Mouse (Mus musculus): ENCODE data around the gene Gm9821. TPM values are rescaled to one million over a fixed set of nuclear protein-coding genes. Genes with fewer than 3 reads are reported as not detected.

The Gm9821 gene
- polyA plus RNA-seq, 1 experiment from 2014 or later = 2.8 TPM

DNA sequence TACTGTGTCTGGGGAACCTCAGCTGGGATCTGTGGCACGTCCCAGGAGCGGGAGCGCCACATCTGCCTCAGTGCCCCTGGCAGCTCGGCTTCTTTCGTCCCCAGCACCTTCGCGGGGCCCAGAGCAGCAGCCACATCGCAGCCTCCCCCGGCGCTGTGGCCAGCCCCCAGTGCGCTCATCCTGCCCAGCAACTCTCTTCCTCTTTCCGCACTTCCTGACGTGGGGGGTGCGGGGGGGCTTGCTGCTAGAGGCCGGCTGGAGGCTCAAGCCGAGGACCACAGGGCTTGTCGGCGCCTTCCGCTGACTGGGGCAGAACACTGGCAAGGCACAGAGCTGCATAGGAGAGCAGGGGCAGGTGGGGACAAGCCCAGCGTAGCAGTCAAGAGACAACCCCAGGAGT, 19.9 kb downstream of the Gm9821 start:
- 0 out of 2 replicates have a peak, but pooled peaks have one; percentile 6 for ATAC-seq (replicated peaks; ENCODE audit: insufficient number of reproducible peaks, low FRiP score, low TSS enrichment)
- H3K9me3 ChIP-seq (replicated peaks; ENCODE audit: control insufficient read depth, low read length) = no peaks in the 10 kb centered on the region
- H3K36me3 ChIP-seq (ENCODE audit: control insufficient read depth, insufficient read depth, low read length) = no peaks in the 10 kb centered on the region
- peak overlapping the region; percentile 85 for H3K4me2 ChIP-seq
- peak overlapping the region; percentile 73 for H3K4me3 ChIP-seq (ENCODE audit: low read depth, low read length)
- H3K27ac ChIP-seq (ENCODE audit: low read depth, low read length) = peak overlapping the region; percentile 85
- H3K9ac ChIP-seq (ENCODE audit: low read depth, low read length) = peak overlapping the region; percentile 75
- peaks cover 38% of the 10 kb centered on the region for H3K4me1 ChIP-seq (ENCODE audit: control insufficient read depth, insufficient read depth, low read length)
- WGBS (ENCODE audit: insufficient replicate concordance) = 7% methylated on average over 20 of the region's 20 CpGs
- no peaks in the 10 kb centered on the region for H3K27me3 ChIP-seq (ENCODE audit: control insufficient read depth, insufficient read depth, low read length)

DNA sequence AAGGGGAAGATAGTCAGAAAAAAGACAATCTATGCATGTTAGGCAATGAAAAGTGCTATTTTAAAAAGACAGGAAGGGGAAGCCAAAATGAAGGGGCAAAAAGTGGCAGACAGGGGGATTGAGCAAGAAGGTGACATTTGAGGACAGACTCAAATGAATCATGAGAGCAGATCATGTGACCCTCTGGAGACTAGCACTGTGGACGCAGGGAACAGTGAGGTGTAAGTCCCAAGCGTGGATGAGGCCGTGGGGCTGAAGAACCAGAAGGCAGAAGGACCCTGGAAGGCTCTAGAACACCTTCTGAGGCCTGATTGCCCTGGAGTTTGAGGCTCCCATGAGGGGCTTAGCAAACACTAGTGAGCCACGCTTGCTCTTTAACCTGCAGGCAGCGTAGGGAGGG, 20.9 kb downstream of the Gm9821 start:
- Histone ChIP-seq H3K4me2 (no peak overlapping the region), H3K9me3 (replicated peaks; ENCODE audit: control insufficient read depth, low read length) (no peaks in the 10 kb centered on the region), H3K4me3 (ENCODE audit: low read depth, low read length) (no peak overlapping the region), H3K27ac (ENCODE audit: low read depth, low read length) (no peak overlapping the region), H3K4me1 (ENCODE audit: control insufficient read depth, insufficient read depth, low read length) (peaks cover 45% of the 10 kb centered on the region), H3K27me3 (ENCODE audit: control insufficient read depth, insufficient read depth, low read length) (no peaks in the 10 kb centered on the region), H3K9ac (ENCODE audit: low read depth, low read length) (no peak overlapping the region), H3K36me3 (ENCODE audit: control insufficient read depth, insufficient read depth, low read length) (no peaks in the 10 kb centered on the region)
- WGBS (ENCODE audit: insufficient replicate concordance) = 83% methylated on average over 5 of the region's 5 CpGs
- no peak for ATAC-seq (replicated peaks; ENCODE audit: insufficient number of reproducible peaks, low FRiP score, low TSS enrichment)

- 46% methylated on average over 11 of the region's 11 CpGs for WGBS (ENCODE audit: insufficient replicate concordance)
- peak overlapping the region; percentile 43 for H3K9ac ChIP-seq (ENCODE audit: low read depth, low read length)
- H3K4me1 ChIP-seq (ENCODE audit: control insufficient read depth, insufficient read depth, low read length) = peaks cover 41% of the 10 kb centered on the region
- no peak overlapping the region for H3K4me3 ChIP-seq (ENCODE audit: low read depth, low read length)
- ATAC-seq (replicated peaks; ENCODE audit: insufficient number of reproducible peaks, low FRiP score, low TSS enrichment) = no peak
- no peaks in the 10 kb centered on the region for H3K9me3 ChIP-seq (replicated peaks; ENCODE audit: control insufficient read depth, low read length)
- H3K27ac ChIP-seq (ENCODE audit: low read depth, low read length) = peak overlapping the region; percentile 80
- no peaks in the 10 kb centered on the region for H3K27me3 ChIP-seq (ENCODE audit: control insufficient read depth, insufficient read depth, low read length)
- no peak overlapping the region for H3K4me2 ChIP-seq
- no peaks in the 10 kb centered on the region for H3K36me3 ChIP-seq (ENCODE audit: control insufficient read depth, insufficient read depth, low read length)
These were observed 22.5 kb downstream of the Gm9821 start for GRCm38 (mm10) chr2:91967962-91968361.

GRCm38 (mm10) chr2:91971231-91972097, 26.0 kb downstream of the Gm9821 start:
- peak; percentile 40; the same call in 1 of the 2 replicates for ATAC-seq (replicated peaks; ENCODE audit: insufficient number of reproducible peaks, low FRiP score, low TSS enrichment)
- H3K4me2 ChIP-seq = peak overlapping the region; percentile 52

DNA sequence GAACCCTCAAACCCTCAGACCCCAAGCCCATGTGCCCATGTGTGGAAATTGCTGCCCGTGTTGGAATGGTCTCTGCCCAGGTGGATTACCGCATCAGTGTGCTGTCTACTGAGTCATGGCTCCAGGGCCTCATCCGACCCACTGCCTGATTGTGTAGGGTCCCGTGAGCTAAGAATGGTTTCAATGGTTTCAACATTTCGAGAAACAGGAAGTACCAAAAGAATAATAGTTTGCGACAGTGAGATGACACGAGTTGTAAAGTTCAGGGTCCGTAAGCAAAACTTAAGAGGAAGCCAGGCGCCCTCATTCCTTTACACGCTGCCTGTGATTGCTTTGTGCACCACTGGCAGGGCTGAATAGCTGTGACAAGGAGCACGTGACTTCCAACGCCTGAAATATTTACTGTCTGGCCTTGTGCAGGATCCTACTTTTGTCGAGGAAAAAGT, 26.6 kb downstream of the Gm9821 start:
- Histone ChIP-seq H3K4me3 (ENCODE audit: low read depth, low read length) (no peak overlapping the region), H3K36me3 (ENCODE audit: control insufficient read depth, insufficient read depth, low read length) (no peaks in the 10 kb centered on the region), H3K4me2 (peak overlapping the region; percentile 52; the same call in 1 of the 2 replicates), H3K27me3 (ENCODE audit: control insufficient read depth, insufficient read depth, low read length) (peaks cover 30% of the 10 kb centered on the region), H3K9me3 (replicated peaks; ENCODE audit: control insufficient read depth, low read length) (no peaks in the 10 kb centered on the region), H3K9ac (ENCODE audit: low read depth, low read length) (no peak overlapping the region), H3K4me1 (ENCODE audit: control insufficient read depth, insufficient read depth, low read length) (peaks cover 32% of the 10 kb centered on the region), H3K27ac (ENCODE audit: low read depth, low read length) (peak overlapping the region; percentile 83)
- 39% methylated on average over 13 of the region's 13 CpGs for WGBS (ENCODE audit: insufficient replicate concordance)
- ATAC-seq (replicated peaks; ENCODE audit: insufficient number of reproducible peaks, low FRiP score, low TSS enrichment) = peak; percentile 9; the same call in 1 of the 2 replicates

More at GRCm38 (mm10) chr2:91971231-91972097, 26.0 kb downstream of the Gm9821 start:
- Histone ChIP-seq H3K9ac (ENCODE audit: low read depth, low read length) (peak overlapping the region; percentile 50), H3K4me3 (ENCODE audit: low read depth, low read length) (no peak overlapping the region), H3K9me3 (replicated peaks; ENCODE audit: control insufficient read depth, low read length) (no peaks in the 10 kb centered on the region), H3K27ac (ENCODE audit: low read depth, low read length) (peak overlapping the region; percentile 83), H3K4me1 (ENCODE audit: control insufficient read depth, insufficient read depth, low read length) (peaks cover 32% of the 10 kb centered on the region), H3K36me3 (ENCODE audit: control insufficient read depth, insufficient read depth, low read length) (no peaks in the 10 kb centered on the region), H3K27me3 (ENCODE audit: control insufficient read depth, insufficient read depth, low read length) (peaks cover 23% of the 10 kb centered on the region)
- WGBS (ENCODE audit: insufficient replicate concordance) = 12% methylated on average over 21 of the region's 21 CpGs

GRCm38 (mm10) chr2:91973416-91974135, 28.1 kb downstream of the Gm9821 start:
- no peak for ATAC-seq (replicated peaks; ENCODE audit: insufficient number of reproducible peaks, low FRiP score, low TSS enrichment)
- H3K4me2 ChIP-seq = no peak overlapping the region
- peaks cover 33% of the 10 kb centered on the region for H3K27me3 ChIP-seq (ENCODE audit: control insufficient read depth, insufficient read depth, low read length)
- H3K4me1 ChIP-seq (ENCODE audit: control insufficient read depth, insufficient read depth, low read length) = peaks cover 35% of the 10 kb centered on the region
- no peak overlapping the region for H3K9ac ChIP-seq (ENCODE audit: low read depth, low read length)
- no peaks in the 10 kb centered on the region for H3K9me3 ChIP-seq (replicated peaks; ENCODE audit: control insufficient read depth, low read length)
- no peaks in the 10 kb centered on the region for H3K36me3 ChIP-seq (ENCODE audit: control insufficient read depth, insufficient read depth, low read length)
- 48% methylated on average over 7 of the region's 7 CpGs for WGBS (ENCODE audit: insufficient replicate concordance)
- no peak overlapping the region for H3K27ac ChIP-seq (ENCODE audit: low read depth, low read length)
- H3K4me3 ChIP-seq (ENCODE audit: low read depth, low read length) = no peak overlapping the region

DNA sequence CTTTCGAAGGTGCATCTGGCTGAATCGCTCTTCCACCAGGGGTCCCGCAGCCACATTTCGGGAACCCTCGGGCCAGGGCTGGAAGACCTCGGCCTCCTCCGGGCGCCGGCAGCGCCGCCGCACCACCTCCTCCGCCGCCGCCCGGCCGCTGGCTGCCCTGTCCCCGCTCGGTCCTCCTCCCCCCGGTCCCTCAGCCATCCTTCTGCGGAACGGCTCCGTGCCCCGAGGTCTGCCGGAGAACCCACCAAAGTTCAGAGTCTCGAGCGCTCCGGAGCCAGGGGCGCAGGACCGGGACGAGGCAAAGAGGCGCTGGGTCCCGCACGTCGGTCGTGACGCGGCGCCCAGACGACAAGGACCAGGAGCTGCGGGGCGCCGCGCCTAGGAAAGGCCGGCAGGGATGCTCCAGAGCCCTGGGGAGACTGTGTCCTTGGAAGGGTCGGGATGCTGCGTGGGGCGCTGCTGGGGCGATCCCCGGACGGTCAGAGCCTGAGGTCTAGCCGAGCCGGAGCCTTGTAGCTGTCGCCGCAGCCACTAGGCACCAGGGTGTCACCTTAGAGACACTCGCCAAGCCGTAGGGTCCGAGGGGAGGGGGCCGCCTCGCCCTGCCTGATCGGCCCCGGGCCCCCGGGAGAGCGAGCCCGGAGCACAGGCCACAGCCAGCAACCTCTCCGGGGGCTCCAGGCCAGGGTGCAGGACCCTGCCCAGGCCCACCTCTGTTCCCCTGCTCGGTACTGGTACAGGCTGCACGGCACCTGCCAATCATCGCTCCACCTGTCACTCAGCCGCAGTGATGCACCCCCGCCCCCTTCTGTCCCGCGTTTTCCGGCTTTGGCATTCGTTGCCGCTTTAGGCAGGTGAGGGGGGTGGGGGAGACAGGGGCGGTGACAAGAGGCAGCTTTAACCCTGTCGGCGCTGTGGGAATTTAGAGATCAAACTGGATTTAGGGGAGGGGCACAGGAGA, 30.4 kb downstream of the Gm9821 start, which contains the start of gene Dgkz:
Gene Dgkz (minus strand): TSS at position 284 of the 961 bp plus-strand sequence.
- H3K27ac ChIP-seq (ENCODE audit: low read depth, low read length) = no peak within 1 kb of the TSS
- peak within 1 kb of the TSS; percentile 47 for H3K4me3 ChIP-seq (ENCODE audit: low read depth, low read length)
- WGBS (ENCODE audit: insufficient replicate concordance) = under 1% methylated on average over 72 of the region's 79 CpGs
- H3K4me2 ChIP-seq = peak within 1 kb of the TSS; percentile 88
- no peak for ATAC-seq (replicated peaks; ENCODE audit: insufficient number of reproducible peaks, low FRiP score, low TSS enrichment)
- peak within 1 kb of the TSS; percentile 58 for H3K9ac ChIP-seq (ENCODE audit: low read depth, low read length)
- peaks cover 46% of the 10 kb centered on the region for H3K4me1 ChIP-seq (ENCODE audit: control insufficient read depth, insufficient read depth, low read length)
- H3K27me3 ChIP-seq (ENCODE audit: control insufficient read depth, insufficient read depth, low read length) = peaks cover 33% of the 10 kb centered on the region
- no peaks in the 10 kb centered on the region for H3K36me3 ChIP-seq (ENCODE audit: control insufficient read depth, insufficient read depth, low read length)
- no peaks in the 10 kb centered on the region for H3K9me3 ChIP-seq (replicated peaks; ENCODE audit: control insufficient read depth, low read length)

GRCm38 (mm10) chr2:91977960-91978359, 32.5 kb downstream of the Gm9821 start:
- peaks cover 31% of the 10 kb centered on the region for H3K4me1 ChIP-seq (ENCODE audit: control insufficient read depth, insufficient read depth, low read length)
- H3K4me2 ChIP-seq = no peak overlapping the region
- peaks cover 33% of the 10 kb centered on the region for H3K27me3 ChIP-seq (ENCODE audit: control insufficient read depth, insufficient read depth, low read length)
- ATAC-seq (replicated peaks; ENCODE audit: insufficient number of reproducible peaks, low FRiP score, low TSS enrichment) = no peak
- H3K27ac ChIP-seq (ENCODE audit: low read depth, low read length) = 0 out of 2 replicates have a peak overlapping the region, but pooled peaks have one; percentile 0
- H3K9me3 ChIP-seq (replicated peaks; ENCODE audit: control insufficient read depth, low read length) = no peaks in the 10 kb centered on the region
- 60% methylated on average over 4 of the region's 4 CpGs for WGBS (ENCODE audit: insufficient replicate concordance)
- H3K9ac ChIP-seq (ENCODE audit: low read depth, low read length) = no peak overlapping the region
- H3K36me3 ChIP-seq (ENCODE audit: control insufficient read depth, insufficient read depth, low read length) = no peaks in the 10 kb centered on the region
- H3K4me3 ChIP-seq (ENCODE audit: low read depth, low read length) = no peak overlapping the region

All from heart, embryonic 11.5 days (tissue).